8 mouse cellular contexts compared by ENCODE assay signal in genomic region chr4:123787191-123787985, GRCm38 (mm10). TPM values are rescaled to one million over a fixed set of nuclear protein-coding genes. Genes with fewer than 3 reads are reported as not detected.
DNase-seq lines count a peak whose midpoint lies in the region; ATAC-seq and TF ChIP-seq lines count a peak whose summit lies in the region.

Gene Rhbdl2 (plus strand): TSS chr4:123787874.

- peak; percentile 15; the same call in 1 of the 2 replicates for TF ChIP-seq CTCF in intestine, postnatal 0 days (IDR thresholded peaks at IDR 0.05; ENCODE audit: low read depth)

- peak; percentile 5 for DNase-seq in liver
- peak; percentile 42 for DNase-seq in embryonic facial prominence, embryonic 11.5 days (ENCODE audit: low spot score)
- peak; percentile 82 to 86 for DNase-seq in heart, adult 18-20 months
- DNase-seq in limb, embryonic 10.5 days (ENCODE audit: low spot score) = peak; percentile 44

- 35% methylated on average over 12 of the region's 12 CpGs for WGBS in liver, embryonic 12.5 days (ENCODE audit: insufficient replicate concordance)
- WGBS in embryonic facial prominence, embryonic 11.5 days = 29% methylated on average over 11 of the region's 12 CpGs
- 32% methylated on average over 12 of the region's 12 CpGs for WGBS in intestine, postnatal 0 days
- WGBS in limb, embryonic 10.5 days = 32% methylated on average over 12 of the region's 12 CpGs
- 37% methylated on average over 12 of the region's 12 CpGs for WGBS in neural tube, embryonic 15.5 days

- no peak within 1 kb of the TSS for H3K27ac ChIP-seq in liver, embryonic 12.5 days
- H3K27ac ChIP-seq in embryonic facial prominence, embryonic 11.5 days (replicated peaks; ENCODE audit: low read depth, low read length) = no peak within 1 kb of the TSS
- H3K27ac ChIP-seq in intestine, postnatal 0 days (ENCODE audit: low read depth, low read length) = peak within 1 kb of the TSS; percentile 54
- peak within 1 kb of the TSS; percentile 67; the same call in 1 of the 2 replicates for H3K27ac ChIP-seq in limb, embryonic 10.5 days
- no peak within 1 kb of the TSS for H3K27ac ChIP-seq in neural tube, embryonic 15.5 days (replicated peaks)

- no peak within 1 kb of the TSS for H3K9ac ChIP-seq in liver, embryonic 12.5 days
- H3K9ac ChIP-seq in embryonic facial prominence, embryonic 11.5 days (replicated peaks; ENCODE audit: low read length) = no peak within 1 kb of the TSS
- H3K9ac ChIP-seq in intestine, postnatal 0 days (ENCODE audit: low read depth, low read length) = peak within 1 kb of the TSS; percentile 26; the same call in 1 of the 2 replicates
- no peak within 1 kb of the TSS for H3K9ac ChIP-seq in neural tube, embryonic 15.5 days (replicated peaks)

- no peaks in the 10 kb centered on the region for H3K27me3 ChIP-seq in liver, embryonic 12.5 days (replicated peaks)
- H3K27me3 ChIP-seq in embryonic facial prominence, embryonic 11.5 days (ENCODE audit: control insufficient read depth, insufficient read depth, low read length) = no peaks in the 10 kb centered on the region
- no peaks in the 10 kb centered on the region for H3K27me3 ChIP-seq in intestine, postnatal 0 days (replicated peaks; ENCODE audit: control insufficient read depth, insufficient read depth, low read length)
- H3K27me3 ChIP-seq in limb, embryonic 10.5 days (ENCODE audit: low read depth, poor library complexity, severe bottlenecking) = no peaks in the 10 kb centered on the region
- H3K27me3 ChIP-seq in neural tube, embryonic 15.5 days (replicated peaks) = no peaks in the 10 kb centered on the region

- ATAC-seq in liver, embryonic 12.5 days = no peak
- peak; percentile 75; the same call in 1 of the 2 replicates for ATAC-seq in embryonic facial prominence, embryonic 11.5 days (replicated peaks; ENCODE audit: insufficient number of reproducible peaks, low FRiP score, low TSS enrichment, low read depth)
- peak; percentile 77 for ATAC-seq in intestine, postnatal 0 days
- ATAC-seq in neural tube, embryonic 15.5 days (ENCODE audit: low FRiP score) = peak; percentile 50; the same call in 1 of the 2 replicates
- ATAC-seq in activated CD4-positive, CD25-positive, alpha-beta regulatory T cell, adult 4 months = no peak

- no peaks in the 10 kb centered on the region for H3K9me3 ChIP-seq in liver, embryonic 12.5 days (replicated peaks)
- no peaks in the 10 kb centered on the region for H3K9me3 ChIP-seq in embryonic facial prominence, embryonic 11.5 days (replicated peaks; ENCODE audit: control insufficient read depth, low read length)
- H3K9me3 ChIP-seq in intestine, postnatal 0 days (ENCODE audit: control insufficient read depth) = no peaks in the 10 kb centered on the region
- no peaks in the 10 kb centered on the region for H3K9me3 ChIP-seq in limb, embryonic 10.5 days (replicated peaks)
- H3K9me3 ChIP-seq in neural tube, embryonic 15.5 days (replicated peaks) = no peaks in the 10 kb centered on the region

- H3K36me3 ChIP-seq in liver, embryonic 12.5 days = no peaks in the 10 kb centered on the region
- H3K36me3 ChIP-seq in embryonic facial prominence, embryonic 11.5 days (replicated peaks; ENCODE audit: control insufficient read depth, insufficient read depth, low read depth, low read length) = no peaks in the 10 kb centered on the region
- no peaks in the 10 kb centered on the region for H3K36me3 ChIP-seq in intestine, postnatal 0 days (ENCODE audit: control insufficient read depth, insufficient read depth)
- no peaks in the 10 kb centered on the region for H3K36me3 ChIP-seq in limb, embryonic 10.5 days
- no peaks in the 10 kb centered on the region for H3K36me3 ChIP-seq in neural tube, embryonic 15.5 days

- H3K4me3 ChIP-seq in liver, embryonic 12.5 days = no peak within 1 kb of the TSS
- H3K4me3 ChIP-seq in embryonic facial prominence, embryonic 11.5 days (ENCODE audit: low read depth, low read length) = no peak within 1 kb of the TSS
- H3K4me3 ChIP-seq in intestine, postnatal 0 days (ENCODE audit: low read depth, low read length) = peak within 1 kb of the TSS; percentile 28
- peak within 1 kb of the TSS; percentile 19; the same call in 1 of the 2 replicates for H3K4me3 ChIP-seq in limb, embryonic 10.5 days
- H3K4me3 ChIP-seq in neural tube, embryonic 15.5 days (replicated peaks) = no peak within 1 kb of the TSS

- 0 out of 2 replicates have a peak, but pooled peaks cover 4% of the 10 kb centered on the region for H3K4me1 ChIP-seq in liver, embryonic 12.5 days
- no peaks in the 10 kb centered on the region for H3K4me1 ChIP-seq in embryonic facial prominence, embryonic 11.5 days (ENCODE audit: control insufficient read depth, insufficient read depth, low read length)
- H3K4me1 ChIP-seq in intestine, postnatal 0 days (replicated peaks; ENCODE audit: control insufficient read depth, insufficient read depth, low read length) = no peaks in the 10 kb centered on the region; the same call in 1 of the 2 replicates
- peaks cover 11% of the 10 kb centered on the region for H3K4me1 ChIP-seq in limb, embryonic 10.5 days
- peaks cover 7% of the 10 kb centered on the region; the same call in 1 of the 2 replicates for H3K4me1 ChIP-seq in neural tube, embryonic 15.5 days

- no peak within 1 kb of the TSS for H3K4me2 ChIP-seq in liver, embryonic 12.5 days
- no peak within 1 kb of the TSS; the same call in 1 of the 2 replicates for H3K4me2 ChIP-seq in embryonic facial prominence, embryonic 11.5 days (ENCODE audit: low read depth, low read length)
- peak within 1 kb of the TSS; percentile 55 for H3K4me2 ChIP-seq in intestine, postnatal 0 days (replicated peaks; ENCODE audit: low read depth)
- peak within 1 kb of the TSS; percentile 20 for H3K4me2 ChIP-seq in neural tube, embryonic 15.5 days

RNA-seq across cellular contexts. Expression of gene Rhbdl2, which starts in this region (rescaled TPM):
- 0.08 TPM in 1 of 2 replicates, not detected in the other for polyA plus RNA-seq in liver, embryonic 12.5 days (2016; fragmentation: Nextera tagmentation; extraction: Ambion mirVana)
- polyA plus RNA-seq in embryonic facial prominence, embryonic 11.5 days (2014; fragmentation: Nextera tagmentation; extraction: Ambion mirVana) = 0.46 and 0.91 TPM in 2 replicates
- total RNA-seq in heart, adult 18-20 months (2021) = not detected
- polyA plus RNA-seq in intestine, postnatal 0 days (2015; fragmentation: Nextera tagmentation; extraction: Ambion mirVana) = 5.5 and 5.8 TPM in 2 replicates
- polyA plus RNA-seq in limb, embryonic 10.5 days (2016; fragmentation: Nextera tagmentation; extraction: Ambion mirVana) = 0.45 and 0.79 TPM in 2 replicates
- 1.7 and 4.6 TPM in 2 replicates for polyA plus RNA-seq in neural tube, embryonic 15.5 days (2015; fragmentation: Nextera tagmentation; extraction: Ambion mirVana)
- under 1 TPM in 1 of 2 experiments, not detected in 1; 0.83 TPM for polyA plus RNA-seq in activated CD4-positive, CD25-positive, alpha-beta regulatory T cell, adult 4 months (2017; shearing (Covaris generic))

Comparison
In these comparisons a context has a peak if more than half of its experiments do, and no peak if none do; other contexts are left out.
1. Peak in DNase-seq and ATAC-seq in embryonic facial prominence, embryonic 11.5 days; RNA of the gene not detected or under 1 TPM.
2. Peak in DNase-seq in heart, adult 18-20 months; RNA of the gene not detected or under 1 TPM.
3. Peak in DNase-seq, H3K4me3 ChIP-seq and H3K27ac ChIP-seq in limb, embryonic 10.5 days; RNA of the gene not detected or under 1 TPM.
4. DNase-seq: peak in every context shown above with its lines; median percentile 84 in heart, adult 18-20 months; 44 in limb, embryonic 10.5 days; 42 in embryonic facial prominence, embryonic 11.5 days; 5 in liver.
5. ATAC-seq: peak in intestine, postnatal 0 days (single experiment) and neural tube, embryonic 15.5 days (single experiment); none in liver, embryonic 12.5 days (single experiment) and activated CD4-positive, CD25-positive, alpha-beta regulatory T cell, adult 4 months (single experiment).
6. H3K4me2 ChIP-seq: peak in intestine, postnatal 0 days (single experiment) and neural tube, embryonic 15.5 days (single experiment); none in liver, embryonic 12.5 days (single experiment) and embryonic facial prominence, embryonic 11.5 days (single experiment).